Mouse (Mus musculus) neural tube, embryonic 12.5 days (tissue): ENCODE data around the gene Atf6. TPM values are rescaled to one million over a fixed set of nuclear protein-coding genes. Genes with fewer than 3 reads are reported as not detected.

Experiments
- ATAC-seq: fragments of 200-750 bp; cut with Nextera tagmentation; 2 replicates; pipeline ENCODE4 v1.8.0; 2017; ENCODE audit warnings: low read depth, mild to moderate bottlenecking, moderate TSS enrichment, moderate library complexity; ENCODE audit not compliant: low FRiP score
- H3K27ac ChIP-seq: fragments of 300-500 bp; sonication (generic); 2 replicates; pipeline ENCODE4 v1.5.1; 2016
- H3K27me3 ChIP-seq: fragments of 300-500 bp; sonication (generic); replicated peaks from 2 replicates; pipeline ENCODE4 v1.6.1; 2016; ENCODE audit warnings: mild to moderate bottlenecking
- H3K36me3 ChIP-seq: fragments of 300-500 bp; sonication (generic); 2 replicates; pipeline ENCODE4 v1.6.1; 2016; ENCODE audit warnings: mild to moderate bottlenecking
- H3K4me1 ChIP-seq: fragments of 300-500 bp; sonication (generic); 2 replicates; pipeline ENCODE4 v1.6.1; 2016
- H3K4me2 ChIP-seq: fragments of 300-500 bp; sonication (generic); replicated peaks from 2 replicates; pipeline ENCODE4 v1.6.1; 2016; ENCODE audit warnings: mild to moderate bottlenecking
- H3K4me3 ChIP-seq: fragments of 300-500 bp; sonication (generic); 2 replicates; pipeline ENCODE4 v1.5.1; 2016
- H3K9ac ChIP-seq: fragments of 300-500 bp; sonication (generic); 2 replicates; pipeline ENCODE4 v1.6.1; 2016; ENCODE audit warnings: mild to moderate bottlenecking
- H3K9me3 ChIP-seq: fragments of 300-500 bp; sonication (generic); 2 replicates; pipeline ENCODE4 v1.6.1; 2016; ENCODE audit warnings: mild to moderate bottlenecking
- WGBS: fragments of 180-500 bp; shearing (Covaris S2); methylation state at CpG from one replicate; pipeline ENCODE4 v1.1.7; 2016; 5-methylcytosine and 5-hydroxymethylcytosine counted together
- polyA plus RNA-seq: library from polyadenylated mRNA; unstranded; fragments of >200 nt; fragmentation: Nextera tagmentation; extraction: Ambion mirVana; gene quantifications from 2 replicates; pipeline ENCODE4 v1.2.1, GENCODE M21; 2016

Gene Atf6
- polyA plus RNA-seq, 1 experiment from 2014 or later: 10.2 TPM

GRCm38 (mm10) chr1:170709481-170709880, 158.1 kb downstream of the Atf6 start:
- H3K9ac ChIP-seq: no peak overlapping the region
- H3K27ac ChIP-seq: no peak overlapping the region
- WGBS: 94% methylated on average over 8 of the region's 8 CpGs
- no peak overlapping the region for H3K4me3 ChIP-seq
- H3K27me3 ChIP-seq: no peaks in the 10 kb centered on the region
- H3K9me3 ChIP-seq: no peaks in the 10 kb centered on the region
- 0 out of 2 replicates have a peak, but pooled peaks cover 4% of the 10 kb centered on the region for H3K36me3 ChIP-seq
- ATAC-seq: no peak
- no peak overlapping the region for H3K4me2 ChIP-seq
- no peaks in the 10 kb centered on the region for H3K4me1 ChIP-seq

DNA sequence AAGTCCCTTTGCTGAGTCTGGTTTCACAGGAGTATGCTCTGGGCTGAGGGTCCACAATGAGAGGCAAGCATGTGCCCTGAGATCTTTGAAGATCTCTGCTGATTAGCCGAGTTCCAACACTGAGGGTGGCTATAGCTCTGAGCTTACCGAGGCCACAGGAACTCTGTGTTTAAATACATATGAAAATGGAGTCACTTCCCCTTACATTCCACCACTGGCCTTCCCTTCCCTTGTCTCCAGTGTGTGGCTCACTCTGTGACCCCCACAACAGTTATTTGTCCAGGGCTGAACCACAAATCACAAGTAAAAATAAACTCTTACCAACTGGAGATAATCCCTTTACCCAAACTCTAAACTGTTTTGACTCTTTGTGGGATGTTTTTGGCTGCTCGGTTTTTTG, 158.5 kb downstream of the Atf6 start:
- Histone ChIP-seq H3K9me3 (no peaks in the 10 kb centered on the region), H3K9ac (no peak overlapping the region), H3K36me3 (0 out of 2 replicates have a peak, but pooled peaks cover 4% of the 10 kb centered on the region), H3K4me2 (no peak overlapping the region), H3K27me3 (no peaks in the 10 kb centered on the region), H3K4me3 (no peak overlapping the region), H3K4me1 (no peaks in the 10 kb centered on the region), H3K27ac (no peak overlapping the region)
- 89% methylated on average over 3 of the region's 3 CpGs for WGBS
- no peak for ATAC-seq

DNA sequence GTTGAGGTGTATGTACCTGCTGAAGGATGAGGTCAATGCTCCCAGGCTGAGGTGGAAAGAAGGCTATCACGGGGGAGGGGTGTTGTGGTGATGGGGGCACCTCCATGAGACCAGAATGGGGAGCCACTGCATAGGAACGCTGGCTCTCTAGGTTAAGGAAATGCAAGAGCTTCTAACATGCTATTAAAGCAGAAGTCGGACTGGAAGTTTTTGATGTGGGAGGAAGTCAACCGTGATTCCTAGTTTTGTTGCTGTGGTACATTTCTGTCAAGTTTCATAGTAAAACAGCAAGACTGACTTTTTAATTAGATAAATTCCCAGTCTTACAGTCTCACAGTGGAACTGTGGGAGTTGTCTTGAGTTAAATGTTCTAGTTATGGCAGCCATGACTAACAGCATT, 161.5 kb downstream of the Atf6 start:
- WGBS: 95% methylated on average over 4 of the region's 4 CpGs
- H3K4me3 ChIP-seq: no peak overlapping the region
- ATAC-seq: no peak
- H3K4me1 ChIP-seq: no peaks in the 10 kb centered on the region
- H3K27ac ChIP-seq: no peak overlapping the region
- no peaks in the 10 kb centered on the region for H3K9me3 ChIP-seq
- H3K36me3 ChIP-seq: 0 out of 2 replicates have a peak, but pooled peaks cover 4% of the 10 kb centered on the region
- no peak overlapping the region for H3K9ac ChIP-seq
- no peaks in the 10 kb centered on the region for H3K27me3 ChIP-seq
- H3K4me2 ChIP-seq: no peak overlapping the region

DNA sequence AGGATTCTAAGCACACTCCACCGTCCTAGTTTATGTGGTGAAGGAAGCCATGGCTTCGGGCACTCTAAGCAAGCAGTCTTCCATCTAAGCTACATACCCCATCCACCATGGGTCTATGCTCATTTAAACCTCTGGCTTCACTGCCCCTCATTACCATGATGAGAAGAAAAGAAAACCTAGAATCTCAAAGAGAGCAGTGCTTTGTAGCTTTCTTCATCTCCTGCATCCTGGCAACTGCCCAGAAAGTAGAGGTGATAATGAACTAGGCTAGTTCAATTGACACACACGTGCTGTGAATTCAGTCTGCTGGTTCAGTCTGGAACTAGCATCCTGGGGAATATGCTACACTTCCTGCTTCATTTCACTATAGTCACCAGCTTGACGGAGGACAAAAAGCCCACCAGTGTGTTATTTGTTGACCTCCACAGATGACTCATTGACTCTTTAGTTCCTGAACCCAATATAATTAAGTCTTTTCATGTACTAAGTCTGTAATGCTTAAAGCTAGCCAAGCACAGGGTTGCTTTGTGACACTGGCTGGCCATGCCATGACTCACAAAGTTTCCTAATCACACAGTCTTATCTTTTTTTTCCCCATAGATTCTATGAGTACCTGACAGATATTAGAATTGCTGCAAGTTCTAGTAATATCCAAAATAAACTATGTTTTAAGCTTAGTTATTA, 162.5 kb downstream of the Atf6 start:
- Histone ChIP-seq H3K36me3 (0 out of 2 replicates have a peak, but pooled peaks cover 4% of the 10 kb centered on the region), H3K4me2 (no peak overlapping the region), H3K9me3 (no peaks in the 10 kb centered on the region), H3K27ac (no peak overlapping the region), H3K4me1 (no peaks in the 10 kb centered on the region), H3K27me3 (no peaks in the 10 kb centered on the region), H3K4me3 (no peak overlapping the region), H3K9ac (no peak overlapping the region)
- no peak for ATAC-seq
- 80% methylated on average over 4 of the region's 4 CpGs for WGBS

GRCm38 (mm10) chr1:170704103-170704502, 163.5 kb downstream of the Atf6 start:
- no peak overlapping the region for H3K27ac ChIP-seq
- WGBS: 89% methylated on average over 6 of the region's 6 CpGs
- no peaks in the 10 kb centered on the region for H3K4me1 ChIP-seq
- H3K9ac ChIP-seq: no peak overlapping the region
- H3K4me2 ChIP-seq: no peak overlapping the region
- 0 out of 2 replicates have a peak, but pooled peaks cover 4% of the 10 kb centered on the region for H3K36me3 ChIP-seq
- no peak overlapping the region for H3K4me3 ChIP-seq
- no peaks in the 10 kb centered on the region for H3K27me3 ChIP-seq
- no peaks in the 10 kb centered on the region for H3K9me3 ChIP-seq
- no peak for ATAC-seq

- H3K36me3 ChIP-seq: 0 out of 2 replicates have a peak, but pooled peaks cover 3% of the 10 kb centered on the region
- H3K4me2 ChIP-seq: no peak overlapping the region
- ATAC-seq: no peak
- no peak overlapping the region for H3K4me3 ChIP-seq
- H3K9me3 ChIP-seq: no peaks in the 10 kb centered on the region
- WGBS: 93% methylated on average over 6 of the region's 6 CpGs
- no peaks in the 10 kb centered on the region for H3K27me3 ChIP-seq
- H3K4me1 ChIP-seq: peaks cover 4% of the 10 kb centered on the region; the same call in 1 of the 2 replicates
- H3K9ac ChIP-seq: no peak overlapping the region
- no peak overlapping the region for H3K27ac ChIP-seq
These were observed 164.6 kb downstream of the Atf6 start for GRCm38 (mm10) chr1:170702958-170703357.

GRCm38 (mm10) chr1:170702263-170702662, 165.3 kb downstream of the Atf6 start:
- Histone ChIP-seq H3K4me3 (no peak overlapping the region), H3K4me2 (no peak overlapping the region), H3K27me3 (no peaks in the 10 kb centered on the region), H3K27ac (no peak overlapping the region), H3K36me3 (no peaks in the 10 kb centered on the region), H3K4me1 (peaks cover 7% of the 10 kb centered on the region; the same call in 1 of the 2 replicates), H3K9ac (no peak overlapping the region), H3K9me3 (no peaks in the 10 kb centered on the region)
- 73% methylated on average over 2 of the region's 2 CpGs for WGBS
- no peak for ATAC-seq

- no peaks in the 10 kb centered on the region for H3K27me3 ChIP-seq
- H3K36me3 ChIP-seq: no peaks in the 10 kb centered on the region
- no peak overlapping the region for H3K27ac ChIP-seq
- H3K9ac ChIP-seq: no peak overlapping the region
- no peak for ATAC-seq
- no peaks in the 10 kb centered on the region for H3K9me3 ChIP-seq
- H3K4me2 ChIP-seq: no peak overlapping the region
- H3K4me3 ChIP-seq: no peak overlapping the region
- H3K4me1 ChIP-seq: peaks cover 7% of the 10 kb centered on the region; the same call in 1 of the 2 replicates
- 83% methylated on average over 8 of the region's 8 CpGs for WGBS
These were observed 166.0 kb downstream of the Atf6 start for GRCm38 (mm10) chr1:170701582-170701981.

DNA sequence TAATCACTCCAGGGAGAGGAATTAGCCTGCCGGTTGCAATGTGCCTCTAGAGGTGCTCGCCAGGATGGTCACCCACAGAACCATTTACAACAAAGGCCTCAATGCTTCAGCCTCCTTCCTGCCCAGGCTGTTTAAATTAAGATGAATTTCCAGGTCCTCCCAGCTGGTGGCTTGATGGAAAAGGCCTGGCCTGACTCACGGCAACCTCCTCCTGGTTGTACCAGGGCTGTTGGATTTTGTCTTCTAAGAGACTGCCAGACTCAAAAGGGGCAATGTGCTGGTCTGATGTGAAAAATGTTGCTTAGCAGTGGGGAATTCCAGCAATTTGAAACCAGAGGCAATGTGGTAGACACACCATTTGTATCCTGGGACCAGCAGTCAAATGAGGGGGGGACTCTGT, 166.4 kb downstream of the Atf6 start:
- ATAC-seq: no peak
- Histone ChIP-seq H3K9me3 (no peaks in the 10 kb centered on the region), H3K27me3 (no peaks in the 10 kb centered on the region), H3K9ac (no peak overlapping the region), H3K4me2 (no peak overlapping the region), H3K36me3 (no peaks in the 10 kb centered on the region), H3K27ac (no peak overlapping the region), H3K4me1 (peaks cover 7% of the 10 kb centered on the region; the same call in 1 of the 2 replicates), H3K4me3 (no peak overlapping the region)
- WGBS: 60% methylated on average over 3 of the region's 3 CpGs

DNA sequence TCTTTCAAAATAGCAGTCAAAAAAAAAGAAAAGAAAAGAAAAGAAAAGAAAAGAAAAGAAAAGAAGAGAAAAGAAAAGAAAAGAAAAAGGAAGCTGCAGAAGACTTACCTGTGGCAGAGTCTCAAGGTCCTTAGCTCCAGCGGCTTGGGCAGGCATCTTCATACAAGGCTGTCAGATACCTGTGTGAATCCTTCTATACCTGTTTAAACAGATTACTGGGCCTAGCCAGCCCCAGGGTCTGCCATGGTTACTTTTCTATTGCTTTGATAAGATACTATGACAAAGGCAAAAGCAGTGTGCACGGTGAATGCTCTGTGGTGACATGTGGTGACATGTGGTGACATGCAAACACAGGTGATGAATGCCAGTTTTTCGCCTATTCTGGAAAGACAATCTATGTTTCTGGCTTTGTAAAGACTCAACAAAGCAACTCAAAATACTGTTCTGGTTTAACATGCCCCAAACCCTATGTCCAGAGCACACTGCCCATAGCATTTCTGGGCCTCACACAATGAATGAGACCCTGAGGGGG, 167.0 kb downstream of the Atf6 start:
- no peaks in the 10 kb centered on the region for H3K36me3 ChIP-seq
- H3K27me3 ChIP-seq: no peaks in the 10 kb centered on the region
- no peak for ATAC-seq
- H3K4me3 ChIP-seq: no peak overlapping the region
- WGBS: 93% methylated on average over 3 of the region's 3 CpGs
- no peaks in the 10 kb centered on the region for H3K9me3 ChIP-seq
- H3K4me2 ChIP-seq: no peak overlapping the region
- no peak overlapping the region for H3K9ac ChIP-seq
- H3K4me1 ChIP-seq: peaks cover 7% of the 10 kb centered on the region; the same call in 1 of the 2 replicates
- no peak overlapping the region for H3K27ac ChIP-seq

GRCm38 (mm10) chr1:170699553-170699952, 168.0 kb downstream of the Atf6 start:
- Histone ChIP-seq H3K4me2 (no peak overlapping the region), H3K27me3 (no peaks in the 10 kb centered on the region), H3K4me3 (no peak overlapping the region), H3K4me1 (peaks cover 7% of the 10 kb centered on the region; the same call in 1 of the 2 replicates), H3K27ac (no peak overlapping the region), H3K9me3 (no peaks in the 10 kb centered on the region), H3K36me3 (no peaks in the 10 kb centered on the region), H3K9ac (no peak overlapping the region)
- ATAC-seq: no peak
- 86% methylated on average over 9 of the region's 9 CpGs for WGBS

- 81% methylated on average over 3 of the region's 3 CpGs for WGBS
- Histone ChIP-seq H3K4me1 (peaks cover 7% of the 10 kb centered on the region; the same call in 1 of the 2 replicates), H3K9ac (no peak overlapping the region), H3K9me3 (no peaks in the 10 kb centered on the region), H3K4me2 (no peak overlapping the region), H3K27ac (no peak overlapping the region), H3K36me3 (no peaks in the 10 kb centered on the region), H3K27me3 (no peaks in the 10 kb centered on the region), H3K4me3 (no peak overlapping the region)
- ATAC-seq: no peak
These were observed 168.8 kb downstream of the Atf6 start for GRCm38 (mm10) chr1:170698771-170699170.
